Mouse (Mus musculus) liver, embryonic 14.5 days (tissue): Measurements from ENCODE around the gene Gm21650. TPM values are rescaled to one million over a fixed set of nuclear protein-coding genes. Genes with fewer than 3 reads are reported as not detected.
"Not testable (repeated sequence)": the region's sequence is repeated elsewhere in the genome, so short reads cannot be mapped to it uniquely, and the experiment has no call there.

Experiments used
- ATAC-seq: fragments of 200-750 bp; cut with Nextera tagmentation; 2 replicates; pipeline ENCODE4 v1.8.0; 2017; ENCODE audit warnings: moderate number of reproducible peaks, mild to moderate bottlenecking, moderate library complexity; ENCODE audit not compliant: insufficient read depth
- DNase-seq, 3 experiments: peaks; one replicate each; pipeline ENCODE4 v3.0.0-alpha.2; 2012 to 2013; ENCODE audit warnings: low read depth in 3 of 3, low spot score in 3 of 3
- H3K27ac ChIP-seq: fragments of 300-500 bp; sonication (generic); 2 replicates; pipeline ENCODE4 v1.5.1; 2014; ENCODE audit warnings: moderate library complexity, mild to moderate bottlenecking, control low read depth, inconsistent platforms
- H3K27me3 ChIP-seq: fragments of 300-500 bp; sonication (generic); 2 replicates; pipeline ENCODE4 v1.6.1; 2014; ENCODE audit warnings: mild to moderate bottlenecking, low read length, moderate library complexity; ENCODE audit not compliant: control insufficient read depth, insufficient read depth
- H3K36me3 ChIP-seq: fragments of 300-500 bp; sonication (generic); replicated peaks from 2 replicates; pipeline ENCODE4 v1.6.1; 2014; ENCODE audit warnings: low read depth; ENCODE audit not compliant: control insufficient read depth, insufficient read depth
- H3K4me1 ChIP-seq, 2 experiments: fragments of 200-500 bp in 1 of 2; fragments of 300-500 bp in 1 of 2; sonication (generic) in 1 of 2; replicated peaks; 2 replicates each; pipeline ENCODE4 v1.6.1; 2012 to 2014; ENCODE audit warnings: antibody characterized with exemption in 1 of 2, inconsistent platforms in 1 of 2, low read length in 1 of 2; ENCODE audit not compliant: control insufficient read depth in 2 of 2, insufficient read depth in 2 of 2
- H3K4me2 ChIP-seq: fragments of 300-500 bp; sonication (generic); 2 replicates; pipeline ENCODE4 v1.6.1; 2014; ENCODE audit warnings: low read depth, mild to moderate bottlenecking, control low read depth, moderate library complexity
- H3K4me3 ChIP-seq, 2 experiments: fragments of 200-500 bp in 1 of 2; fragments of 300-500 bp in 1 of 2; sonication (generic) in 1 of 2; 2 replicates each; pipeline ENCODE4 v1.5.1; 2012 to 2014; ENCODE audit warnings: low read depth in 2 of 2, low read length in 2 of 2, mild to moderate bottlenecking in 2 of 2, control low read depth in 1 of 2, inconsistent platforms in 1 of 2, moderate library complexity in 1 of 2; ENCODE audit not compliant: insufficient read depth in 1 of 2
- H3K9ac ChIP-seq: fragments of 300-500 bp; sonication (generic); replicated peaks from 2 replicates; pipeline ENCODE4 v1.6.1; 2014; ENCODE audit warnings: mild to moderate bottlenecking, control low read depth, moderate library complexity
- H3K9me3 ChIP-seq: fragments of 300-500 bp; sonication (generic); 2 replicates; pipeline ENCODE4 v1.6.1; 2016; ENCODE audit warnings: low read length, mixed read lengths; ENCODE audit not compliant: control insufficient read depth
- WGBS: fragments of 180-500 bp; shearing (Covaris S2); extraction: QIAGEN DNeasy Blood & Tissue Kit; methylation state at CpG from one replicate; pipeline ENCODE4 v1.1.7; 2014; ENCODE audit not compliant: insufficient replicate concordance; 5-methylcytosine and 5-hydroxymethylcytosine counted together
- polyA plus RNA-seq, 2 experiments: library from polyadenylated mRNA; depleted of rRNA in 1 of 2; stranded (reverse) in 1 of 2; unstranded in 1 of 2; fragments of >200 nt; fragmentation: Nextera tagmentation in 1 of 2; extraction: Ambion mirVana in 1 of 2; gene quantifications; 2 replicates each; pipeline versions ENCODE4 v1.2.1 to v1.2.3; 2012 to 2014

The Gm21650 gene
- polyA plus RNA-seq (2012; rRNA removed), result not detected in 2 replicates
- polyA plus RNA-seq (2014; fragmentation: Nextera tagmentation; extraction: Ambion mirVana), result not detected in 2 replicates

DNA sequence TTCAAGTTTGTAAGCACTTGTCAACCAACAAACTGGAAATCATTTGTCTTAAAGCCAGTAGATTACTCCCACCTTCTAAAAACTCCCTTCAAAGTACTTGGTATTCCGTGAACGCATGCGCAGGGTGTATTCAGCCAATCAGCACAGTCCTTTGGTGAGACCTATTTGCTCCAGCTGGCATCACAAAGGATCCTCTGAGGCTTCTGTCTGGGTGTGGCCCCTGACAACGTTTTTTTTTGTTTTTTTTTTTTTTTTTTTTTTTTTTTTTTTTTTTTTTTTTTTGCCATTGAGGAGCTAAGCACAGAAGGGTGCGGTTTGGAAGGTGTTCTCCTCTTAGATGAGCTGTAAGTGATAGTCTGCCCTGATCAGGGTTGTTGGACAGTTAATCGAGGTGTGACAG, at the start of gene Gm21650:
Gm21650 (plus strand) TSS at position 301 of the 400 bp plus-strand sequence.
- H3K9ac ChIP-seq, H3K27ac ChIP-seq, DNase-seq, H3K36me3 ChIP-seq, H3K4me1 ChIP-seq, H3K9me3 ChIP-seq, ATAC-seq, H3K4me2 ChIP-seq, H3K27me3 ChIP-seq, H3K4me3 ChIP-seq: not testable (repeated sequence)
- no CpG with 5 or more reads among the region's 6 CpGs for WGBS
